Mouse (Mus musculus): ENCODE results near the gene Hexa. TPM values are rescaled to one million over a fixed set of nuclear protein-coding genes. Genes with fewer than 3 reads are reported as not detected.

The Hexa gene
- 39.9 and 47.7 TPM in 2 replicates for polyA plus RNA-seq (2015; fragmentation: Nextera tagmentation; extraction: Ambion mirVana)

DNA sequence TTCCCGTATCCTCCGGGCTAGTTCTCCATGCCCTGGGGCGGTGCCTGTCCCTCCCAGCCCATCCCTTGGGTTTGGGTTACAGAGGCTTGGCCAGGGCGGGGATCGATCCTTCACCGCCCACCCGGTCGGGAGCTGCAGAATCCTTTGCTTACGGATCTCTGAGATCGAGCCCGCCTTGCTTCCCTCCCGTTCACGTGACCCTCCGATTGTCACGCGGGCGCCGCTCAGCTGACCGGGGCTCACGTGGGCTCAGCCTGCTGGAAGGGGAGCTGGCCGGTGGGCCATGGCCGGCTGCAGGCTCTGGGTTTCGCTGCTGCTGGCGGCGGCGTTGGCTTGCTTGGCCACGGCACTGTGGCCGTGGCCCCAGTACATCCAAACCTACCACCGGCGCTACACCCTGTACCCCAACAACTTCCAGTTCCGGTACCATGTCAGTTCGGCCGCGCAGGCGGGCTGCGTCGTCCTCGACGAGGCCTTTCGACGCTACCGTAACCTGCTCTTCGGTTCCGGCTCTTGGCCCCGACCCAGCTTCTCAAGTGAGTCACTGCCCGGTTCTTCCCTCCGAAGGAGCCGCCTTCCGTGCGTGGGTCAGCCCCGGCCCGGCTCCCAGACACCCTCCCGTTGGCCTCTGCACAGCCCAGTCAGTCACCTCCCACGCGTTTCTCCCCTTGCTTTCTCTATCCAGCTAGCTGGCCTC, at the start of gene Hexa, which contains the start of gene Tmem202:
Gene Hexa (plus strand): TSS at position 100 of the 697 bp plus-strand sequence.
Gene Tmem202 (minus strand): TSS at position 407 of the 697 bp plus-strand sequence.
- peak; percentile 68 for DNase-seq (ENCODE audit: low spot score)

DNA sequence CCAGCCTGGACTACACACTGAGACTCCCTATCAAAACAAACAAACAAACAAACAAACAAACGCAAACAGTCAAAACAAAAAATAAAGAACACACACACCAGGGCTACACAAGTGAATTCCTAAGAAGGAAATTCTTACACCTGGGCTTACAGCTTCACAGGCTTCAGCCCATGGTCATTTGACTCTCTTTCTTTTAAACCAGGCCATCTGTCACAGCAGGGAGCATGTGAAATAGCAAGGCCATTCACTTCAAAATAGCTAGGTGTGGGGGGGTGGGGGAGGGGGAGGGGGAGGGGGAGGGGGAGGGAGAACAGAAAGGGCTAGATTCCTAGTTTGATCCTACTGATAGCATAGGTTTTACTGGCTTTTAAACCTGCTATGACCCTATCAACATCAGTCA, 31.2 kb upstream of the Hexa start:
- no peak for DNase-seq (ENCODE audit: low spot score)

DNA sequence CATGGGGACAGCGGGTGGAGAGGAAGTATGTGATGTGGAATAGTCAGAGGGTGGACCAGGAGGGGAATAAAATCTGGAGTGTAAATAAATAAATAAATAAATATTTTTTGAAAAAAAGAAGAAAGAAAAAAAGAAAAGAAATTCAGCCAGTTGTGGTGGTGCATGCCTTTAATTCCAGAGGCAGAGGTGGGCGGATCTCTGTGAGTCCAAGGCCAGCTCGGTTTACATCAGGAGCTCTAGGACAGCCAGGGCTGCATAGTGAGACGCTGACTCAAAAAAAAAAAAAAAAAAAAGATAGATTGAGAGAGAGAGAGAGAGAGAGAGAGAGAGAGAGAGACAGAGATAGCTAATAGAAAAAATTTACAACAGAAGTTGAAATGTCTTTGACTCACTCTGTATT, 27.0 kb upstream of the Hexa start:
- no peak for DNase-seq (ENCODE audit: low spot score)

DNA sequence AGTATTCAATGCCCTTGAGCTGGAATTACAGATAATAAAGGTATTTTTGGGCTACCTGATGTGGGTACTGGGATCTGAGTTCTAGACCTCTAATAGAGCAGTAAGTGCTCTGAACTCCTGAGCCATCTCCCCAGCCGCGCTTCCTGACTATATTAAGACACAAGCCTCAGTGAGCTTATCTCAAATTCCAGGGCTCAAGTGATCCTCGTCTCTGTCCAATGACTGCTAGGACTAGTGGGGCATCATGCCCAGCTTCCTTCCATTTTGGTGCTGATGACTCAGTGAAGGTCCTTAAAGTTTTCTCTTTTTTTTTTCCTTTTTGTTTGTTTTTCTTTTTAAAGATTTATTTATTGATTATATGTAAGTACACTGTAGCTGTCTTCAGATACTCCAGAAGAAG, 24.3 kb upstream of the Hexa start:
- no peak for DNase-seq (ENCODE audit: low spot score)

DNA sequence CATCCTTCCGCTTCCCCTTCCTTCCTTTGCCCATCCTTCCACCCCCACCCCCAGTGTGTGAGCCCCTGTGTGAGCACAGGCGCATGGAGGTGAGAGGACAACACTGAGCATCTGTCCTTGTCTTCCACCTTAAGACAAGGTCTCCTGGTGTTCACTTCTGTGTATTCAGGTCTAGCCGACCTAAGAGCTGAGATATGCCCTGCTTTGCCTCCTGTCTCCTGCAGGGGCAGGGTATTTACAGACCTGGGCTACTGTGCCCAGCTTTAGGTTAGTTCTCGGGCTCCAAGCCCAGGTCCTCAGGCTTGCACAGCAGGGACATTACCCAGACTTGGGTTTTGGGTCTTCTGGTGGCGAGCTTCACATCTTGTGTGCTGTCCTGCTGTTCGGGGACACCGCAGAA, 22.2 kb upstream of the Hexa start:
- peak; percentile 11 for DNase-seq (ENCODE audit: low spot score)

DNA sequence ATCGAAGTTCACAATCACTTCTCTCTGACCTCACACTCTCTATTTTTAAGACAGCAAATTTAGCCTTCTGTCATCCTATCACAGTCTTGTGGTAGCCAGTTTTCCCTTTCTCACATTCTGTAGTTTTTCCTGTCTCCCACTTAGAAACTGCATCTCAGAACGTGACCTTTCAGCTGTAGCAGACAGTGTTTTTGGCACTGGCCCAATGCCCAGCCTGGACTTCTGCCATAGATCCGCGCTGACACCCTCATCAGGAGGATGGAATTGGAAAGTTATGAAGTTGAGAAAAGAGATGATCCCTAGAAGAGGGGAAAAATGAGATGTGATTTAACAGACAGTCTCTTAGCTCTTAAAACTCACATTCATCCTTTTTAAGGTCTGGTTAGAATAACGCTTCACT, 20.4 kb upstream of the Hexa start:
- no peak for DNase-seq (ENCODE audit: low spot score)

DNA sequence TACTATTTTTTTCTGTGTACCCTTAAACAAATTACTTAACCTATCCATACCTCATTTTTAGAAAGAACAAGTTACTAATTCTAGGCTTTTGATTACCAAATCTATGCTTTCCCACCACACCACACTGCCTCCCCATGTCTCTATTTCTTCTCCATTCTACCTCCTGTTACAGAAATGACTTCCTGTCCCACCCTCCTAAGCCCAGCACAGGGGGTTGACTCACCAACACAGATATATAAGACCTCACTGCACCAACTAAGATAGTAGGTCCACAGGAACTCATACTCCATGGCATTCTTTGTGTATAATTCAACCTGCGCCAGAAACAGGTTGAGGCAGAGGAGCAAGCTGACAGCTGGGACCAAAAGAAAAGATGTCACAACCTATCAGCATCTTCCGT, 19.9 kb upstream of the Hexa start:
- DNase-seq (ENCODE audit: low spot score) = no peak

DNA sequence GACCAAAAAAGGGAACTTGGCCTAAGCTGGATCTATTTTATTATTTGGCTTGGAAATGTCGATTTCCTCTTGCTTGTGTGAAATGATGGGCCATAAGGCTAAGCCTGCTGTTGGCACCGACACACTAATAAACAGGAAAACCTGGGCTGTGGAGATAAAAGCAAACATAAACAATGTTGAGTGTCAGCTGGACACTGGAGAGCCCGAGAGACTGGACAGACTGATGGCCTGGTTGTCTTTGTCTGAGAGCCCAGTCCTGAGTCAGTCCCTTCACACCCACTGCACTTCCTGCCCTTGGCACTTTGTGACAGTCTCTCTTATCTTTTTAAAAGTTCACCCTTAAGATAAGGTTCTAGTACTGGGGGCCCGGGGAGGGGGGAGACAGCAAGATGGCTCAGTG, 16.4 kb upstream of the Hexa start:
- no peak for DNase-seq (ENCODE audit: low spot score)

DNA sequence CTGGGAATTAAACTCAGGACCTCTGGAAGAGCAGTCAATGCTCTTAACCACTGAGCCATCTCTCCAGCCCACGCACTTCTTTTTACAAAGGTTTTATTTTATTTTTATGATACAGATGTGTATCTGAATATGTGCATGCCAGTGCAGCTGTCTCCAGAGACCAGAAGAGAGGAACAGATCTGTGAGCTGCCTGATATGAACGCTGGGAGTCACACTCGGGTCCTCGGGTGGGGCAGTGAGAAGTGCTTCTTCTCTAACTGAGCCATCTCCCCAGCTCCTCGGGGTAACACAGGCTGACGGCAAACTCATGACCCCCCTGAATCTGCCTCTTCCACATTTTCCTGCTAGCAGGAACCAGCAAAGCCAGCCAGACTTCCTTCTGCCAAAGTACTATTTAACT, 12.6 kb upstream of the Hexa start:
- DNase-seq (ENCODE audit: low spot score) = no peak

DNA sequence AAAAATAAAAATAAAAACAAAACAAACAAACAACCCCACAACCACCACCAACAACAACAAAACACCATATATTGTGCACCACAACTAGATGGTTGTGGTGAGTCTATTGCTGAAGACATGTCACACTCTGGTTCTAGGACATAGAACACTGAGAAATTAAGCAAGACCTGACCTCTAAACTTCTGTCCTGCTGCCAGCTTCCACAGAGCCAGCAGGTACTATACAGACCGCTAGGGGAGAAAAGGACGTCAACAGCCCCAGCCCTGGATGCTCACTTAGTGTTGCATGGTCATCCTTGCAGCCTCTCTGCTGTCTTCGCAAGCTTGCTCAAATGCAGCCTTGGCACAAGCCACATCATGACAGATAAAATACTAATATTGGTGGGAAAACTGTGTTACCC, 11.8 kb upstream of the Hexa start:
- DNase-seq (ENCODE audit: low spot score) = no peak

DNA sequence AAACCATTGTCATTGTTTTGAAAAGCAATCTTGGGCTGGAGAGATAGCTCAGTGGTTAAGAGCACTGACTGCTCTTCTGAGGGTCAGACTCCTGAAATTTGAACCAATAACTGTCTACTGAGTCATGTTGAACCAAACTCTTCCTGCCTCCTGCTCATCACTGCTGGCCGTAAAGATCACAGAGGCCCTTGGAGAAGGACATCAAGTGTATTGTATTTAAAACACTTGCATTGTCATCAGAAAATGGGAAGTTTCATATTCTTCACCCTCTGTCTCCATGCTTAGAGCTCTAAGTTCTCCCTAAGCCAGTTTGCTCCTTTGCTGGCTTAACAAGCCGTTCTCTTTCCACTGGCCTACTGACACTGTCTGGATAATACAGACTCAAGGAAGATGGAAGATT, 11.1 kb upstream of the Hexa start:
- no peak for DNase-seq (ENCODE audit: low spot score)

DNA sequence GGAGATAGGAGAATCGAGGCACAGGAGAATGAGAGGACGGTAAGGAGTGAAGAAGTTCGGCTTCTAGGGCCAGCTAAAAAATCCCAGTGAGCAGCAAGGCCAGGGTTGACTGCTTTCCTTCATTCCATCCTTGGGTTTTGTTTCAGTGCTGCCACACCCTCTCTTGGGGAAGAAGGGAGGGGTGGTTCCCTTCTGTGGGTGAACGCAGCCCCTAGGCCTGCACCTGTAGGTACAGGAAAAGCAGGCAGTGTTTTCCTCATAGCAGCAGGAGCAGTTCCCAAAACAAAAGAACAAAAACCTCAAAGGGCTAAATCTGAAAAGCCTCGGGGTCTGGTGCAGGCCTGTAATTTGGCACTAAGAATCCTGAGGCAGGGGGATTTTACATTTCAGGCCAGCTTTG, 7.7 kb upstream of the Hexa start:
- no peak for DNase-seq (ENCODE audit: low spot score)

DNA sequence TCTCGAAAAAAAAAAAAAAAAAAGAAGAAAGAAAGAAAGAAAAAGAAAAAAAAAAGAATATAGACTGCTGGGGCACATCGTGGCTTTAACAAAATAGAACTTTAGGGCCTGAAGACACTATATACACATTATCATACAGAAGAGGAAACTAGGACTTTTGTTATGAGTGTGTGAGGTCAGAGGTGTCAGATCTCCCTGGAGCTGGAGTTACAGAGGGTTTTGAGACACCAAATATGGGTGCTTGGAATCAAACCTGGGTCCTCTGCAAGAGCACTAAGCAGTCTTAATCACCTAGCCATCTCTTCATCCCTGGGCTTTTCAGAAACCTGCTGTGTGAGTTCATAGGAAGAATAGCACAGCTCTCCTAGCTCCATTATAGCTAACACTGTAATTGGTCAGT, 5.9 kb upstream of the Hexa start:
- no peak for DNase-seq (ENCODE audit: low spot score)

DNA sequence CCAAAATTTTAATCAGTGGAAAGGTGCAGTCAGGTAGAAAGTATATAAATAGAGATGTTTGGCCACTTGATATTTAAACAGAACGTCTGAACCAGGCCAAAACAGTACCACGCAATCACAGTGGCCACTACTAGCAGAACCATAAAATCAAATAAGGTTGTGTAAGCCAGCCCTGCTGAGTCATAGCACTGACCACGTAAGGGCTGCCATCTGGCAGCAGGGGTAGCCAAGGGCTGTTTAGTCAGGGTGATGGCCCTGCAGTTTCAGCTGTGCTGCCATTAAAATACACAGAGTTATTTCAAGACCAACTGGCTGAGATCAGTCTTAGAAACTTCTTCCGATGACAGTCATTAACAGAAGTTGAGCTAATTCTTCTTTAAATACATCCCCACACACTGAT, 5.5 kb upstream of the Hexa start:
- DNase-seq (ENCODE audit: low spot score) = no peak

DNA sequence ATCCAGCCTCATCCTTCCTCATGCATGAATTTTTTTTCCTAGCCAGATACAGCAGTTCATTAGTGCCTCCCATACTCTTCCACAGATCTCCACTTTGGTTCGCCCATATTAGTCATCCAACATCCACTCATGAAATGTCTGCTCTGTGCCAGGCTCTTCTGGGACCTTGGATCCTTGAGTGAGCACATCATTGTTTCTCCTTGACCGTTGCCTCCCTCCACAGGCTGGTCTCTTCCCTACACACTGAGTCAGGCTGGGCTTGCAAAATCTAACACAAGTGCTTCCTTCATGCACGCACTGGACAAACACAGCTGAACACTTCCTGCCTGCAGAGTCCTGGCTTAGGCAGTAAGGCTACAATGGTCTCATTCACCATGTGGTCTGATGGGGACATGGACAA, 1.7 kb upstream of the Hexa start:
- DNase-seq (ENCODE audit: low spot score) = no peak

DNA sequence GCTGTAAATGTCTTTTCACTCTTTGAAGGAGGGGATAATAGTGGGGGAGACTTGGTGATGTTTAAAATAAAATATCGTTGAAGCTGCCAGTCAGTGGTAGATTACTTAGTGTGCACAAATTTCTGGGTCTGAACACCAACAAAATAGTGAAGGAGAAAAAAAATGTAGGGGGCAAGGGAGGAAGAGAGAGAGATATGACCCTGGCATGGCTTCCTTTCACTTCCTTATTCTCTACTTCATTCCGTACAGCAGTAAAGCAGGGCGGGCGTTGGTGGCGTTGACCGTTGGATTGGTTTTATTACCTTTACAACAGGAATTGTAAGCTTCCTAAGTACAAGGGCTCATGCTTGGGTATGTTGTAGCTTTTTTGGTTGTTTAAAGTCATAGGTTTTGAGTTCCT, 2.3 kb downstream of the Hexa start:
- DNase-seq (ENCODE audit: low spot score) = no peak

DNA sequence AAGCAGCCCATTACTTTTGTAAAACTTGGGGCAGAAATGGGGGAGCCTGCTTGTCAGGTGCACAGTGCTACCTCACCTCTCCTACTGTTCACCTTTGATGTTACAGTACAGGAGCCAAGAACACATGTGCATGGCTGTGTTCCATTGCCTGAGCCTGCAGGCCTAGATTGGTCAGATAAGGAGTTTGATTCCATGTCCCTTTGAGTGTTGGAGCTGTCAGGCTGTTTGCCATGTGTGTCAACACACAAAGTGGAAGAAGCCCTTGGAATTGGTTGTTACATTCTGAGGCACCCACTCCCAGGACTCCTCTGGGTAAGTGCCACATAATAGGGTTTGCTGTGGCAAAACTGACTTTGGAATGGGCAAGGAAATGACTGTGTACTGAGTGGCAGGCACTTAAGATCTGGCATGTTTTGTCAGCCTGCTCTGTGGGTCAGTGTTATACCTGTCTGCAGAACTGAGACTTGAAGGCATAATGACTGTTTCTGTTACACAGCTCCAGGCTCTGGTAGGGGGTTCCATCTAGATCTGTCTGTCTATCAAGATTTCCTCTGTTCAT, 3.5 kb downstream of the Hexa start:
- no peak for DNase-seq (ENCODE audit: low spot score)

DNA sequence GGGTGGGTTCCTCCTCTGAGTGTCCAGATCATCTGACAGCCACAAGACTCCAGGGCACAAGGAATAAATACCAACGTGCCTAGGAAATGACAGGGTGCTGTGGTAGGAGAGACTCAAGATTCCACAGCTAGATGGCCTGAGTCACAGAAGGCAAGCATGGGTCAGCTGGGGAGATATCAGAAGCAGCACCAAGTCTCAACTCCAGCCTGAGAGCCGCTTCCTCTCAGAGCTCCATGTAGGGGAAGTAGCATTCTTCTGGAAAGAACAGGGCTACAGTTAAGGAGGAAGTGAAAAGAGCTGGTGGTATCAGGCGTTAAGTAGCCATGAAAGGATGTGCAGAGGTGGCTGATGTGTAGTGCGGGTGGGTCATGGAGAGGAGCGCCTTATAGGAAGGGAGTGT, 5.4 kb downstream of the Hexa start:
- DNase-seq (ENCODE audit: low spot score) = no peak

DNA sequence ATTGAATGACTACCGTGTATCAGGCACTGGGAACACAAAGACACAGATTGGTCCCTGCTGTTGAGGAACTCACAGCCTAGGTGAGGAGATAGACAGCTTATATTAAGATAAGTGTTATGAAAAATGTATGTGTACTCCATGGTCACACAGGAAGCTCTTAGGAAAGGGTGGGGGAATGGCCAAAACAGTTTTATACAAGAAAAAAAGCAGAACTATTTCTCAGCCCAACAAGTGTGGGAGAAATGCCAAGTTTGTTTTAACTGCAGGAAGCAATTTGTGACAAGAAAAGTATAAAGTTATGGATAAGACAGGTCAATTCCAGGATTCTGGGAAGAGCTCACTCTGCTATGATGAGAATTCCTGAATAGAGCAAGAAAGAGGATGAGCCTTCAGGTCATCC, 8.5 kb downstream of the Hexa start:
- DNase-seq (ENCODE audit: low spot score) = no peak

DNA sequence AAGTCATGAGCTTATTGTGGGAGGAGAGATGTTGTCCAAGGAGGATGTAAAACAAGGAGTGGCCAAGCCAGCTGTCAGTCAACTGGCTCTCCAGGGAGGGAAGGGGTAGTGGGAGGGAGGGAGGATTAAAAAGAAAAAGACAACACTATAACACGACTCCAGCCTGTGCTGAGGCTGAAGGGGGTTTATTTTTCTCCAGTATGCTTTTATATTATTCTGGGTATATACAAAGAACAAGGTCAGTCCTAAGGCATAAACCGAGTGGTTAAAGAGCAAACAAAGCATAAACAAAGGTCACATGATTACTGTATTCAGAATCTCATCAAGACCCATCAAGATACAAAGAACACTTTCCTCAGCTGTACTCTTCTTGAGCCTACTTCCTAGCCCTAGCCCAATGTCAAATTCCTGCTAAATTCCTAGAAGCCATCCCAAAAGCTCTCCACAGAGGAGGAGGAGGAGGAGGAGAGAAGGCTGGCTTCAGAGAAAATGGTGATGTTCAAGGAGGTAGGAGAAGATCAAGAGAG, 9.7 kb downstream of the Hexa start:
- DNase-seq (ENCODE audit: low spot score) = no peak

DNA sequence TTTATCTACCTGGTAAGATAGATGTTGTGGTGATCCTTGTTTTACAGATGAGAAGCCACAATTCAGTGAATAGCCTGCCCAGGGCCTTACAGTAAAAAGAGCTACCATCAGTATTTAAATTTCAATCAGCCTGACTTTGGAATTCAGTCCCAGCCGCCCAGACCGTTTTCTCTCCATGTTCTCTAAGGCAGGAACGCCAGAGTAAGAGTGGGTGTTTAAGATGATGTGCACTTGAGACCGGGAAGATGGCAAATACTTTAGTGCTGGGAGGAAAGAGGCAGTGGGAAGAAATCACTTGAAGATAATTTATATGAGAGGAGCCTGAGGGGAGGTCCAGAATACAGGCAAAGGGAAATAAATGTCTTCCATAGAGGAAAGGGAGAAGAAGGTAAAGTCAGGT, 10.7 kb downstream of the Hexa start:
- no peak for DNase-seq (ENCODE audit: low spot score)

DNA sequence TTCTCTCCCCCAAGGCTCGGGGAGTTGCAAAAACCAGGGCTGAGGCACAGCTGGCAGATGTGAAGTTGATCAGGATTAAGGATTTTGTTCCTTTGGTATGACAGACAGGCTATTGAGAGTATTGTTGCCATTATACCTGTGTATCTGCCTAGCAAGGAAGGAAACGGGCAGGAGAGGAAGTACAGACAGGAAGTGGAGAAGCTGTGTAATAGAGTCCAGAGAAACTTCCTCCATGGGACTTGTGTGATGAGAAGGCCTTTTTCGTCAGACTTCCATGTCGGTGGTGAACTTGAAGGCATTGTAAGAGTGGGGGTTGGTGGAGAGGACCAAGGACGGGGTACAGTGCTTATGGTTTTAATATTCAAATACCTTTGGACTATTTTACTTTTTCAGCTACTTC, 11.7 kb downstream of the Hexa start:
- no peak for DNase-seq (ENCODE audit: low spot score)

DNA sequence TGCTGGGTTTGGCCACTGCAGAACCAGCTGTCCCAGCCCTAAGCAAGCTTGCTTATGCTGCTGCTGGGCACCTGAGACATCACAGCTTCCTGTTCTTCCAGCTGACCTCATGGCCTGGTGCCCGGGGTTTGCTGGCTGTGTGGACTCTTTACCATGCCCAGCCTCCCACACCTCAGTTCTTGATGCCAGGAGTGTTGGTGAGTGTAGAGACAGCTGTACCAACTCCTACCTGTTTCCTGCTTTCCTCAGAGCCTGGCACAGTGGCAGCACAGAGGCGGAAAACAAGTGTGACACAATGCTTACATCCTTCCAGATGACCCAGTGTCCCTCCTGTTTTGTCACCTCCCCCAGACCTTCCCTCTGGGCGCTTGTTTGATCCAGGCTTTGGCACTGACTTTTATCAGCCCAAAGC, 12.3 kb downstream of the Hexa start:
- no peak for DNase-seq (ENCODE audit: low spot score)
